Mouse (Mus musculus) ES-Bruce4 (cell line): ENCODE data around the gene Hgd. TPM values are rescaled to one million over a fixed set of nuclear protein-coding genes. Genes with fewer than 3 reads are reported as not detected.

Experiments used
- H3K27ac ChIP-seq: 2 replicates; pipeline ENCODE4 v1.5.1; 2012; ENCODE audit warnings: low read length, inconsistent platforms; ENCODE audit not compliant: insufficient read depth
- H3K27me3 ChIP-seq: 2 replicates; pipeline ENCODE4 v1.6.1; 2012; ENCODE audit warnings: mild to moderate bottlenecking, low read length, inconsistent platforms; ENCODE audit not compliant: control insufficient read depth, poor library complexity, insufficient read depth, severe bottlenecking
- H3K36me3 ChIP-seq: 2 replicates; pipeline ENCODE4 v1.6.1; 2012; ENCODE audit warnings: inconsistent platforms, mild to moderate bottlenecking, low read length, moderate library complexity; ENCODE audit not compliant: control insufficient read depth, poor library complexity, insufficient read depth, severe bottlenecking
- H3K4me1 ChIP-seq: one replicate; pipeline ENCODE4 v1.8.1; 2011; ENCODE audit warnings: low read length; ENCODE audit not compliant: control insufficient read depth, insufficient read depth
- H3K4me3 ChIP-seq: 2 replicates; pipeline ENCODE4 v1.5.1; 2011; ENCODE audit warnings: low read depth, mild to moderate bottlenecking, low read length
- H3K9ac ChIP-seq: 2 replicates; pipeline ENCODE4 v1.6.1; 2012; ENCODE audit warnings: low read depth, mild to moderate bottlenecking, inconsistent platforms; ENCODE audit not compliant: poor library complexity, severe bottlenecking
- H3K9me3 ChIP-seq: replicated peaks from 2 replicates; pipeline ENCODE4 v1.6.1; 2012; ENCODE audit warnings: mild to moderate bottlenecking, low read length, inconsistent platforms; ENCODE audit not compliant: control insufficient read depth, poor library complexity, insufficient read depth, severe bottlenecking
- CTCF ChIP-seq: IDR thresholded peaks from one replicate; pipeline ENCODE4 v1.8.1; 2011; ENCODE audit warnings: low read depth, low read length
- EP300 ChIP-seq: IDR thresholded peaks from 2 replicates; pipeline ENCODE4 v1.6.1; 2011; ENCODE audit warnings: low read depth, low read length; ENCODE audit not compliant: insufficient read depth
- POLR2A ChIP-seq: IDR thresholded peaks from one replicate; pipeline ENCODE4 v1.8.1; 2011; ENCODE audit warnings: low read length; ENCODE audit not compliant: insufficient read depth
- polyA plus RNA-seq: library from polyadenylated mRNA; stranded (reverse); fragments of >200 nt; gene quantifications from 2 replicates; pipeline ENCODE4 v1.2.4, GENCODE M21; 2011; ENCODE audit warnings: low read depth; ENCODE audit not compliant: missing spikeins, insufficient read depth, insufficient read length

Hgd gene
- polyA plus RNA-seq, 1 experiment: not detected

GRCm38 (mm10) chr16:37597412-37597811, 17.5 kb downstream of the Hgd start:
- H3K27me3 ChIP-seq: no peaks in the 10 kb centered on the region
- H3K4me1 ChIP-seq: no peaks in the 10 kb centered on the region
- no peak for TF ChIP-seq CTCF
- no peak for TF ChIP-seq EP300
- no peak for TF ChIP-seq POLR2A
- H3K9me3 ChIP-seq: no peaks in the 10 kb centered on the region
- H3K36me3 ChIP-seq: no peaks in the 10 kb centered on the region
- no peak overlapping the region for H3K27ac ChIP-seq
- H3K4me3 ChIP-seq: no peak overlapping the region
- no peak overlapping the region for H3K9ac ChIP-seq

GRCm38 (mm10) chr16:37598463-37598862, 18.5 kb downstream of the Hgd start:
- Histone ChIP-seq H3K27ac (no peak overlapping the region), H3K9ac (no peak overlapping the region), H3K36me3 (no peaks in the 10 kb centered on the region), H3K4me1 (no peaks in the 10 kb centered on the region), H3K27me3 (no peaks in the 10 kb centered on the region), H3K4me3 (no peak overlapping the region), H3K9me3 (no peaks in the 10 kb centered on the region)
- no peak for TF ChIP-seq POLR2A
- TF ChIP-seq CTCF: no peak
- TF ChIP-seq EP300: no peak

- no peaks in the 10 kb centered on the region for H3K27me3 ChIP-seq
- H3K36me3 ChIP-seq: no peaks in the 10 kb centered on the region
- TF ChIP-seq EP300 (no peak), CTCF (no peak), POLR2A (no peak)
- H3K4me3 ChIP-seq: no peak overlapping the region
- H3K9me3 ChIP-seq: no peaks in the 10 kb centered on the region
- no peak overlapping the region for H3K27ac ChIP-seq
- no peaks in the 10 kb centered on the region for H3K4me1 ChIP-seq
- no peak overlapping the region for H3K9ac ChIP-seq
Observed at GRCm38 (mm10) chr16:37599326-37599725, 19.4 kb downstream of the Hgd start.

GRCm38 (mm10) chr16:37603431-37603830, 23.5 kb downstream of the Hgd start:
- no peak overlapping the region for H3K27ac ChIP-seq
- no peak overlapping the region for H3K9ac ChIP-seq
- TF ChIP-seq CTCF: no peak
- TF ChIP-seq EP300: no peak
- TF ChIP-seq POLR2A: no peak
- H3K4me1 ChIP-seq: no peaks in the 10 kb centered on the region
- no peaks in the 10 kb centered on the region for H3K27me3 ChIP-seq
- H3K4me3 ChIP-seq: no peak overlapping the region
- H3K9me3 ChIP-seq: no peaks in the 10 kb centered on the region
- H3K36me3 ChIP-seq: no peaks in the 10 kb centered on the region

GRCm38 (mm10) chr16:37604243-37604642, 24.3 kb downstream of the Hgd start:
- H3K36me3 ChIP-seq: no peaks in the 10 kb centered on the region
- H3K27me3 ChIP-seq: no peaks in the 10 kb centered on the region
- no peaks in the 10 kb centered on the region for H3K9me3 ChIP-seq
- TF ChIP-seq EP300: no peak
- TF ChIP-seq CTCF: no peak
- no peak for TF ChIP-seq POLR2A
- H3K4me1 ChIP-seq: no peaks in the 10 kb centered on the region
- no peak overlapping the region for H3K4me3 ChIP-seq
- no peak overlapping the region for H3K27ac ChIP-seq
- no peak overlapping the region for H3K9ac ChIP-seq

- H3K9me3 ChIP-seq: no peaks in the 10 kb centered on the region
- H3K9ac ChIP-seq: no peak overlapping the region
- no peaks in the 10 kb centered on the region for H3K4me1 ChIP-seq
- no peak overlapping the region for H3K4me3 ChIP-seq
- TF ChIP-seq POLR2A (no peak), CTCF (no peak), EP300 (no peak)
- no peaks in the 10 kb centered on the region for H3K36me3 ChIP-seq
- no peaks in the 10 kb centered on the region for H3K27me3 ChIP-seq
- no peak overlapping the region for H3K27ac ChIP-seq
Observed at GRCm38 (mm10) chr16:37610333-37610732, 30.4 kb downstream of the Hgd start.
